8 mouse cellular contexts compared by ENCODE assay signal in genomic region chr6:13837916-13838676, GRCm38 (mm10). TPM values are rescaled to one million over a fixed set of nuclear protein-coding genes. Genes with fewer than 3 reads are reported as not detected.
DNase-seq lines count a peak whose midpoint lies in the region; ATAC-seq and TF ChIP-seq lines count a peak whose summit lies in the region.

No protein-coding gene starts in this region.

- TF ChIP-seq POLR2A in ES-Bruce4 (IDR thresholded peaks at IDR 0.05; ENCODE audit: insufficient read depth, low read length), result no peak

- peak; percentile 76; the same call in 1 of the 2 replicates for ATAC-seq in embryonic facial prominence, embryonic 12.5 days (ENCODE audit: insufficient number of reproducible peaks, insufficient read depth, low FRiP score, low TSS enrichment)
- ATAC-seq in intestine, embryonic 14.5 days (replicated peaks; ENCODE audit: low FRiP score, low TSS enrichment, low read depth), result no peak
- ATAC-seq in liver, embryonic 16.5 days (ENCODE audit: low read depth), result no peak
- ATAC-seq in stomach, embryonic 14.5 days (ENCODE audit: insufficient number of reproducible peaks, insufficient read depth, low FRiP score, low read depth), result no peak

- H3K27me3 ChIP-seq in ES-Bruce4 (ENCODE audit: control insufficient read depth, insufficient read depth, low read length, poor library complexity, severe bottlenecking), result no peaks in the 10 kb centered on the region
- H3K27me3 ChIP-seq in embryonic facial prominence, embryonic 12.5 days, result no peaks in the 10 kb centered on the region
- H3K27me3 ChIP-seq in intestine, embryonic 14.5 days (replicated peaks; ENCODE audit: control insufficient read depth, insufficient read depth, low read length), result no peaks in the 10 kb centered on the region
- peaks cover 22% of the 10 kb centered on the region for H3K27me3 ChIP-seq in liver, embryonic 16.5 days (ENCODE audit: control insufficient read depth, insufficient read depth, low read depth, low read length)
- H3K27me3 ChIP-seq in stomach, embryonic 14.5 days (ENCODE audit: control insufficient read depth, insufficient read depth, low read length), result no peaks in the 10 kb centered on the region

- H3K9me3 ChIP-seq in ES-Bruce4 (replicated peaks; ENCODE audit: control insufficient read depth, insufficient read depth, low read length, poor library complexity, severe bottlenecking), result no peaks in the 10 kb centered on the region
- no peaks in the 10 kb centered on the region for H3K9me3 ChIP-seq in embryonic facial prominence, embryonic 12.5 days
- no peaks in the 10 kb centered on the region for H3K9me3 ChIP-seq in intestine, embryonic 14.5 days (ENCODE audit: control insufficient read depth, low read length)
- no peaks in the 10 kb centered on the region for H3K9me3 ChIP-seq in liver, embryonic 16.5 days (replicated peaks; ENCODE audit: control insufficient read depth, low read length)
- no peaks in the 10 kb centered on the region for H3K9me3 ChIP-seq in stomach, embryonic 14.5 days (ENCODE audit: control insufficient read depth, low read depth, low read length)

- peak overlapping the region; percentile 69 for H3K4me3 ChIP-seq in ES-Bruce4 (ENCODE audit: low read depth, low read length)
- peak overlapping the region; percentile 63 for H3K4me3 ChIP-seq in embryonic facial prominence, embryonic 12.5 days
- H3K4me3 ChIP-seq in intestine, embryonic 14.5 days (ENCODE audit: low read depth, low read length), result peak overlapping the region; percentile 59
- peak overlapping the region; percentile 55 for H3K4me3 ChIP-seq in liver, embryonic 16.5 days (ENCODE audit: low read depth, low read length)
- H3K4me3 ChIP-seq in stomach, embryonic 14.5 days (ENCODE audit: low read depth, low read length), result peak overlapping the region; percentile 60

- H3K27ac ChIP-seq in ES-Bruce4 (ENCODE audit: insufficient read depth, low read length), result no peak overlapping the region
- H3K27ac ChIP-seq in embryonic facial prominence, embryonic 12.5 days, result peak overlapping the region; percentile 86
- H3K27ac ChIP-seq in intestine, embryonic 14.5 days (ENCODE audit: low read depth), result peak overlapping the region; percentile 86; the same call in 1 of the 2 replicates
- no peak overlapping the region for H3K27ac ChIP-seq in liver, embryonic 16.5 days (ENCODE audit: low read length)
- peak overlapping the region; percentile 89; the same call in 1 of the 2 replicates for H3K27ac ChIP-seq in stomach, embryonic 14.5 days (ENCODE audit: low read length)

- no peak for TF ChIP-seq EP300 in ES-Bruce4 (IDR thresholded peaks at IDR 0.05; ENCODE audit: insufficient read depth, low read depth, low read length)

- DNase-seq in embryo, embryonic 10.5 days (ENCODE audit: low spot score), result peak; percentile 54
- no peak for DNase-seq in embryo, embryonic 10 days (ENCODE audit: low spot score)
- DNase-seq in intestine, embryonic 14.5 days (ENCODE audit: low spot score), result no peak
- DNase-seq in adrenal gland, postnatal 14 days, result no peak

- H3K36me3 ChIP-seq in ES-Bruce4 (ENCODE audit: control insufficient read depth, insufficient read depth, low read length, poor library complexity, severe bottlenecking), result no peaks in the 10 kb centered on the region
- no peaks in the 10 kb centered on the region for H3K36me3 ChIP-seq in embryonic facial prominence, embryonic 12.5 days
- H3K36me3 ChIP-seq in intestine, embryonic 14.5 days (ENCODE audit: control insufficient read depth, insufficient read depth, low read length), result no peaks in the 10 kb centered on the region
- no peaks in the 10 kb centered on the region for H3K36me3 ChIP-seq in liver, embryonic 16.5 days (ENCODE audit: control insufficient read depth, insufficient read depth)
- no peaks in the 10 kb centered on the region for H3K36me3 ChIP-seq in stomach, embryonic 14.5 days (ENCODE audit: control insufficient read depth, insufficient read depth, low read length)

- no peaks in the 10 kb centered on the region for H3K4me1 ChIP-seq in ES-Bruce4 (ENCODE audit: control insufficient read depth, insufficient read depth, low read length)
- peaks cover 2% of the 10 kb centered on the region; the same call in 1 of the 2 replicates for H3K4me1 ChIP-seq in embryonic facial prominence, embryonic 12.5 days
- H3K4me1 ChIP-seq in intestine, embryonic 14.5 days (replicated peaks; ENCODE audit: control insufficient read depth, insufficient read depth, low read length), result no peaks in the 10 kb centered on the region
- no peaks in the 10 kb centered on the region; the same call in 1 of the 2 replicates for H3K4me1 ChIP-seq in liver, embryonic 16.5 days (ENCODE audit: control insufficient read depth, low read depth, low read length)
- no peaks in the 10 kb centered on the region for H3K4me1 ChIP-seq in stomach, embryonic 14.5 days (ENCODE audit: control insufficient read depth, insufficient read depth, low read length)

- WGBS in embryonic facial prominence, embryonic 12.5 days, result under 1% methylated on average over 19 of the region's 19 CpGs
- under 1% methylated on average over 19 of the region's 19 CpGs for WGBS in intestine, embryonic 14.5 days
- 3% methylated on average over 19 of the region's 19 CpGs for WGBS in liver, embryonic 16.5 days (ENCODE audit: insufficient replicate concordance)
- 2% methylated on average over 19 of the region's 19 CpGs for WGBS in stomach, embryonic 14.5 days

- TF ChIP-seq CTCF in ES-Bruce4 (IDR thresholded peaks at IDR 0.05; ENCODE audit: low read depth, low read length), result no peak

- H3K9ac ChIP-seq in ES-Bruce4 (ENCODE audit: low read depth, poor library complexity, severe bottlenecking), result peak overlapping the region; percentile 91
- peak overlapping the region; percentile 87 for H3K9ac ChIP-seq in embryonic facial prominence, embryonic 12.5 days
- peak overlapping the region; percentile 82 for H3K9ac ChIP-seq in intestine, embryonic 14.5 days (ENCODE audit: low read length)
- H3K9ac ChIP-seq in liver, embryonic 16.5 days (ENCODE audit: low read depth, low read length), result peak overlapping the region; percentile 37; the same call in 1 of the 2 replicates
- H3K9ac ChIP-seq in stomach, embryonic 14.5 days (replicated peaks; ENCODE audit: low read depth, low read length), result peak overlapping the region; percentile 57

- peak overlapping the region; percentile 69 for H3K4me2 ChIP-seq in embryonic facial prominence, embryonic 12.5 days (replicated peaks)
- peak overlapping the region; percentile 71 for H3K4me2 ChIP-seq in intestine, embryonic 14.5 days (ENCODE audit: low read length)
- peak overlapping the region; percentile 74 for H3K4me2 ChIP-seq in liver, embryonic 16.5 days (ENCODE audit: low read depth, low read length)
- H3K4me2 ChIP-seq in stomach, embryonic 14.5 days (replicated peaks; ENCODE audit: low read depth, low read length), result peak overlapping the region; percentile 84

RNA-seq across cellular contexts. Expression of gene Gpr85, which starts 1.6 kb away (rescaled TPM):
- 1.0 and 1.3 TPM in 2 replicates for polyA plus RNA-seq in ES-Bruce4 (2011; ENCODE audit: insufficient read depth, insufficient read length, low read depth, missing spikeins)
- polyA plus RNA-seq in embryonic facial prominence, embryonic 12.5 days (2016; fragmentation: Nextera tagmentation; extraction: Ambion mirVana), result 9.2 and 11.3 TPM in 2 replicates
- 6.6 and 7.3 TPM in 2 replicates for polyA plus RNA-seq in intestine, embryonic 14.5 days (2014; fragmentation: Nextera tagmentation; extraction: Ambion mirVana)
- 0.20 and 0.21 TPM in 2 replicates for polyA plus RNA-seq in liver, embryonic 16.5 days (2015; fragmentation: Nextera tagmentation; extraction: Ambion mirVana)
- 6.0 and 6.4 TPM in 2 replicates for polyA plus RNA-seq in stomach, embryonic 14.5 days (2014; fragmentation: Nextera tagmentation; extraction: Ambion mirVana)
- total RNA-seq in adrenal gland, postnatal 14 days (2021), result 0.67 and 1.5 TPM in 2 replicates

RNA-seq across cellular contexts. Expression of gene 2610001J05Rik, which starts 33.2 kb away (rescaled TPM):
- 69.3 and 75.8 TPM in 2 replicates for polyA plus RNA-seq in ES-Bruce4 (2011; ENCODE audit: insufficient read depth, insufficient read length, low read depth, missing spikeins)
- 107 and 108 TPM in 2 replicates for polyA plus RNA-seq in embryonic facial prominence, embryonic 12.5 days (2016; fragmentation: Nextera tagmentation; extraction: Ambion mirVana)
- 85.4 and 85.8 TPM in 2 replicates for polyA plus RNA-seq in intestine, embryonic 14.5 days (2014; fragmentation: Nextera tagmentation; extraction: Ambion mirVana)
- 33.5 and 37.7 TPM in 2 replicates for polyA plus RNA-seq in liver, embryonic 16.5 days (2015; fragmentation: Nextera tagmentation; extraction: Ambion mirVana)
- polyA plus RNA-seq in stomach, embryonic 14.5 days (2014; fragmentation: Nextera tagmentation; extraction: Ambion mirVana), result 112 and 118 TPM in 2 replicates
- 38.8 and 41.9 TPM in 2 replicates for total RNA-seq in adrenal gland, postnatal 14 days (2021)

Comparison
In these comparisons a context has a peak if more than half of its experiments do, and no peak if none do; other contexts are left out.
1. H3K27ac ChIP-seq: peak in embryonic facial prominence, embryonic 12.5 days (single experiment), intestine, embryonic 14.5 days (single experiment) and stomach, embryonic 14.5 days (single experiment); none in ES-Bruce4 (single experiment) and liver, embryonic 16.5 days (single experiment).
2. H3K9ac ChIP-seq: peak in every context shown above with its lines; median percentile 91 in ES-Bruce4; 87 in embryonic facial prominence, embryonic 12.5 days; 82 in intestine, embryonic 14.5 days; 57 in stomach, embryonic 14.5 days; 37 in liver, embryonic 16.5 days.
3. Peak in every context shown above with its lines, with median percentiles within 50 percentile points of each other: H3K4me3 ChIP-seq and H3K4me2 ChIP-seq.